Mouse (Mus musculus): ENCODE data around the gene 9830107B12Rik.
"Not testable (repeated sequence)": the region's sequence is repeated elsewhere in the genome, so short reads cannot be mapped to it uniquely, and the experiment has no call there.

The 9830107B12Rik gene

GRCm38 (mm10) chr17:48146120-48146519, at the start of gene 9830107B12Rik:
Gene 9830107B12Rik (minus strand): TSS chr17:48146268.
- no peak for DNase-seq (ENCODE audit: inconsistent ontology term)

- DNase-seq (ENCODE audit: inconsistent ontology term) = no peak
Measured at GRCm38 (mm10) chr17:48192366-48192765, 46.3 kb upstream of the 9830107B12Rik start.

- peak; percentile 24 for DNase-seq (ENCODE audit: inconsistent ontology term)
Measured at GRCm38 (mm10) chr17:48185252-48185651, 39.2 kb upstream of the 9830107B12Rik start.

GRCm38 (mm10) chr17:48167103-48167502, 21.0 kb upstream of the 9830107B12Rik start, which contains the start of gene A530064D06Rik:
Gene A530064D06Rik (minus strand): TSS chr17:48167275.
- DNase-seq (ENCODE audit: inconsistent ontology term) = not testable (repeated sequence)

- no peak for DNase-seq (ENCODE audit: inconsistent ontology term)
Measured at GRCm38 (mm10) chr17:48157382-48158076, 11.5 kb upstream of the 9830107B12Rik start.

GRCm38 (mm10) chr17:48132810-48133209, 13.3 kb downstream of the 9830107B12Rik start:
- no peak for DNase-seq (ENCODE audit: inconsistent ontology term)

GRCm38 (mm10) chr17:48120456-48120855, 25.6 kb downstream of the 9830107B12Rik start:
- no peak for DNase-seq (ENCODE audit: inconsistent ontology term)

- DNase-seq (ENCODE audit: inconsistent ontology term) = peak; percentile 28
Measured at GRCm38 (mm10) chr17:48119656-48120055, 26.4 kb downstream of the 9830107B12Rik start.

GRCm38 (mm10) chr17:48118570-48118969, 27.5 kb downstream of the 9830107B12Rik start:
- no peak for DNase-seq (ENCODE audit: inconsistent ontology term)

GRCm38 (mm10) chr17:48110547-48111287, 35.4 kb downstream of the 9830107B12Rik start:
- no peak for DNase-seq (ENCODE audit: inconsistent ontology term)

- DNase-seq (ENCODE audit: inconsistent ontology term) = no peak
Measured at GRCm38 (mm10) chr17:48108520-48108919, 37.5 kb downstream of the 9830107B12Rik start.

GRCm38 (mm10) chr17:48107862-48108261, 38.2 kb downstream of the 9830107B12Rik start:
- no peak for DNase-seq (ENCODE audit: inconsistent ontology term)

- no peak for DNase-seq (ENCODE audit: inconsistent ontology term)
Measured at GRCm38 (mm10) chr17:48107333-48107732, 38.7 kb downstream of the 9830107B12Rik start.

GRCm38 (mm10) chr17:48100441-48101417, 45.3 kb downstream of the 9830107B12Rik start:
- DNase-seq (ENCODE audit: inconsistent ontology term) = peak; percentile 88

GRCm38 (mm10) chr17:48099312-48099711, 46.8 kb downstream of the 9830107B12Rik start:
- no peak for DNase-seq (ENCODE audit: inconsistent ontology term)

GRCm38 (mm10) chr17:48098528-48098890, 47.6 kb downstream of the 9830107B12Rik start:
- DNase-seq (ENCODE audit: inconsistent ontology term) = peak; percentile 24

- peak; percentile 13 for DNase-seq (ENCODE audit: inconsistent ontology term)
Measured at GRCm38 (mm10) chr17:48097743-48098527, 48.1 kb downstream of the 9830107B12Rik start.

GRCm38 (mm10) chr17:48097011-48097742, 48.9 kb downstream of the 9830107B12Rik start:
- peak; percentile 60 for DNase-seq (ENCODE audit: inconsistent ontology term)

- DNase-seq (ENCODE audit: inconsistent ontology term) = peak; percentile 7
Measured at GRCm38 (mm10) chr17:48096321-48096720, 49.7 kb downstream of the 9830107B12Rik start.

- DNase-seq (ENCODE audit: inconsistent ontology term) = peak; percentile 16
Measured at GRCm38 (mm10) chr17:48095718-48096121, 50.3 kb downstream of the 9830107B12Rik start.

Measured in Muller cell, postnatal 12 days (primary cell).